Mouse (Mus musculus) embryonic facial prominence, embryonic 12.5 days (tissue): ENCODE measurements around the gene Clpx. TPM values are rescaled to one million over a fixed set of nuclear protein-coding genes. Genes with fewer than 3 reads are reported as not detected.

Source experiments
- polyA plus RNA-seq: library from polyadenylated mRNA; unstranded; fragments of >200 nt; fragmentation: Nextera tagmentation; extraction: Ambion mirVana; gene quantifications from 2 replicates; pipeline ENCODE4 v1.2.1, GENCODE M21; 2016

Clpx gene
- polyA plus RNA-seq, 1 experiment from 2014 or later: 59.1 TPM

Other genes starting within 250 kb of the Clpx start
- 25.0 and 25.4 TPM in 2 replicates for gene Igdcc4, start 192.8 kb upstream of the Clpx start, polyA plus RNA-seq
- 7.5 and 9.3 TPM in 2 replicates for gene Igdcc3, start 153.1 kb upstream of the Clpx start, polyA plus RNA-seq
- gene Parp16, start 98.9 kb upstream of the Clpx start, polyA plus RNA-seq: 7.1 and 7.2 TPM in 2 replicates
- gene Cilp, start 29.1 kb upstream of the Clpx start, polyA plus RNA-seq: 0.95 and 0.99 TPM in 2 replicates
- 17.1 and 17.8 TPM in 2 replicates for gene Pdcd7, start 51.8 kb downstream of the Clpx start, polyA plus RNA-seq
- gene Ubap1l, start 66.8 kb downstream of the Clpx start, polyA plus RNA-seq: 0.31 and 0.38 TPM in 2 replicates
- gene Kbtbd13, start 97.4 kb downstream of the Clpx start, polyA plus RNA-seq: 1.4 and 1.6 TPM in 2 replicates
- 11.7 and 11.9 TPM in 2 replicates for gene Rasl12, start 104.2 kb downstream of the Clpx start, polyA plus RNA-seq
- not detected in 2 replicates for gene Slc51b, start 128.7 kb downstream of the Clpx start, polyA plus RNA-seq
- 23.4 and 25.1 TPM in 2 replicates for gene Mtfmt, start 141.5 kb downstream of the Clpx start, polyA plus RNA-seq
- 129 and 133 TPM in 2 replicates for gene Spg21, start 166.7 kb downstream of the Clpx start, polyA plus RNA-seq
- not detected in 2 replicates for gene Ankdd1a, start 225.9 kb downstream of the Clpx start, polyA plus RNA-seq